ENCODE assay signal across 8 mouse cellular contexts in the genomic region with DNA sequence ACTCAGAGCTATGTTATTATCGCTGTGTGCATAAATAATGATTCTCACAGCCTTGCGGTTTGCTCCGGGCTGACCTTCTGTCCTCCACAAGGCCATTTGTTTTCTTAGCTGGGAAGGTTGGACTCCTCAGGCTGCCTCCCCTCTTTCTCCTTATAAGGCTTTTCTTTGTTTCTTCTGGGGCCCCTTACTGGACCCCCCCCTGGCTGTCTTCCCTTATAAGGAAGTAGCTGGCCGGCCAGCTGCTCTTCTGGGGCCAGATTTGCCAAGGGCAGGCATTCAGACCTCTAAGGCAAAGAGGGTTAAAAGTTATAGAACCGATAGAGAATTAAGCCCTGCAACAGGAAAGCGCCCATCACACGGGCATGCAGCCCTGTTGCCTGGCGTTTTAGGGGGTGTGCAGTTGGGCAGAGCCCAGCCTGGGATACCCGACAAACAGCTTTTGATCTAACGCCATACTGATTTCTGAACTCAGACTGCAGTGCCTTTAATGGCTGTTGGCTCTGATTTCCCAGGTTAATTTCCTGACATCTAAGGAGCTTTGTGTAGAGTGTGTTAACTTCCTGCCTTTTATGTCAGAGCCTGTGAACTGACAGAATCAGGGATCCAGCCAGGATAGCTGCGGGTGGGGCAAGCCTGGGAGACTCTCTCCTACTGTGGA.
A peak's percentile ranks its signal among the peaks of the same experiment; 100 is the strongest.
DNase-seq lines count a peak whose midpoint lies in the region; ATAC-seq and TF ChIP-seq lines count a peak whose summit lies in the region.

No protein-coding gene starts in this region.

- WGBS in heart, embryonic 16.5 days: 13% methylated on average over 11 of the region's 11 CpGs
- WGBS in midbrain, postnatal 0 days: 8% methylated on average over 11 of the region's 11 CpGs

- H3K9me3 ChIP-seq in heart, embryonic 16.5 days (replicated peaks; ENCODE audit: control insufficient read depth, low read length): no peaks in the 10 kb centered on the region
- no peaks in the 10 kb centered on the region for H3K9me3 ChIP-seq in midbrain, postnatal 0 days (ENCODE audit: low read length)

- H3K4me3 ChIP-seq in heart, embryonic 16.5 days (ENCODE audit: low read length): no peak overlapping the region
- no peak overlapping the region for H3K4me3 ChIP-seq in midbrain, postnatal 0 days (ENCODE audit: low read depth, low read length)

- 0 out of 2 replicates have a peak, but pooled peaks have one; percentile 35 for ATAC-seq in heart, embryonic 16.5 days (replicated peaks; ENCODE audit: extremely low read depth, insufficient read depth, low FRiP score)
- ATAC-seq in midbrain, postnatal 0 days (ENCODE audit: low FRiP score): 0 out of 2 replicates have a peak, but pooled peaks have one; percentile 14
- ATAC-seq in activated CD4-positive, CD25-positive, alpha-beta regulatory T cell, adult 4 months: no peak
- ATAC-seq in erythroid progenitor cell, adult 5-6 weeks (replicated peaks; ENCODE audit: low FRiP score, poor library complexity, severe bottlenecking): no peak

- DNase-seq in thymus, postnatal 0 days (ENCODE audit: low spot score): peak; percentile 36
- no peak for DNase-seq in thymus, postnatal 25 days
- peak; percentile 39 to 56 for DNase-seq in kidney, postnatal 36 days
- DNase-seq in midbrain, postnatal 0 days (ENCODE audit: low spot score): peak; percentile 48
- DNase-seq in adipocyte (ENCODE audit: low spot score): no peak

- TF ChIP-seq CTCF in midbrain, postnatal 0 days (IDR thresholded peaks at IDR 0.05): no peak

- no peaks in the 10 kb centered on the region for H3K27me3 ChIP-seq in heart, embryonic 16.5 days (ENCODE audit: control insufficient read depth, insufficient read depth, low read length)
- no peaks in the 10 kb centered on the region for H3K27me3 ChIP-seq in midbrain, postnatal 0 days (ENCODE audit: insufficient read depth, low read length)

- peak overlapping the region; percentile 14; the same call in 1 of the 2 replicates for H3K4me2 ChIP-seq in heart, embryonic 16.5 days (ENCODE audit: low read depth, low read length)
- 0 out of 2 replicates have a peak overlapping the region, but pooled peaks have one; percentile 3 for H3K4me2 ChIP-seq in midbrain, postnatal 0 days (ENCODE audit: low read depth, low read length, poor library complexity, severe bottlenecking)

- peaks cover 41% of the 10 kb centered on the region for H3K4me1 ChIP-seq in heart, embryonic 16.5 days (ENCODE audit: control insufficient read depth, insufficient read depth, low read length)
- peaks cover 23% of the 10 kb centered on the region for H3K4me1 ChIP-seq in midbrain, postnatal 0 days (ENCODE audit: insufficient read depth, low read length)

- peak overlapping the region; percentile 39 for H3K9ac ChIP-seq in heart, embryonic 16.5 days (ENCODE audit: low read length)
- H3K9ac ChIP-seq in midbrain, postnatal 0 days (replicated peaks; ENCODE audit: low read length, poor library complexity, severe bottlenecking): no peak overlapping the region; the same call in 1 of the 2 replicates

- no peaks in the 10 kb centered on the region for H3K36me3 ChIP-seq in heart, embryonic 16.5 days (ENCODE audit: control insufficient read depth, insufficient read depth)
- H3K36me3 ChIP-seq in midbrain, postnatal 0 days (ENCODE audit: insufficient read depth, low read length): no peaks in the 10 kb centered on the region

- peak overlapping the region; percentile 64 for H3K27ac ChIP-seq in heart, embryonic 16.5 days (ENCODE audit: low read length)
- H3K27ac ChIP-seq in midbrain, postnatal 0 days (ENCODE audit: low read depth, low read length): peak overlapping the region; percentile 55; the same call in 1 of the 2 replicates

Comparison
In these comparisons a context has a peak if more than half of its experiments do, and no peak if none do; other contexts are left out.
1. DNase-seq: peak in thymus, postnatal 0 days (single experiment), kidney, postnatal 36 days (2 of 2) and midbrain, postnatal 0 days (single experiment); none in thymus, postnatal 25 days (single experiment) and adipocyte (single experiment).
2. ATAC-seq: peak in heart, embryonic 16.5 days (single experiment) and midbrain, postnatal 0 days (single experiment); none in activated CD4-positive, CD25-positive, alpha-beta regulatory T cell, adult 4 months (single experiment) and erythroid progenitor cell, adult 5-6 weeks (single experiment).